Mouse (Mus musculus): ENCODE measurements around the gene Dusp15. TPM values are rescaled to one million over a fixed set of nuclear protein-coding genes. Genes with fewer than 3 reads are reported as not detected.

Dusp15 gene
- polyA plus RNA-seq, 1 experiment from 2014 or later: 0.75 TPM

DNA sequence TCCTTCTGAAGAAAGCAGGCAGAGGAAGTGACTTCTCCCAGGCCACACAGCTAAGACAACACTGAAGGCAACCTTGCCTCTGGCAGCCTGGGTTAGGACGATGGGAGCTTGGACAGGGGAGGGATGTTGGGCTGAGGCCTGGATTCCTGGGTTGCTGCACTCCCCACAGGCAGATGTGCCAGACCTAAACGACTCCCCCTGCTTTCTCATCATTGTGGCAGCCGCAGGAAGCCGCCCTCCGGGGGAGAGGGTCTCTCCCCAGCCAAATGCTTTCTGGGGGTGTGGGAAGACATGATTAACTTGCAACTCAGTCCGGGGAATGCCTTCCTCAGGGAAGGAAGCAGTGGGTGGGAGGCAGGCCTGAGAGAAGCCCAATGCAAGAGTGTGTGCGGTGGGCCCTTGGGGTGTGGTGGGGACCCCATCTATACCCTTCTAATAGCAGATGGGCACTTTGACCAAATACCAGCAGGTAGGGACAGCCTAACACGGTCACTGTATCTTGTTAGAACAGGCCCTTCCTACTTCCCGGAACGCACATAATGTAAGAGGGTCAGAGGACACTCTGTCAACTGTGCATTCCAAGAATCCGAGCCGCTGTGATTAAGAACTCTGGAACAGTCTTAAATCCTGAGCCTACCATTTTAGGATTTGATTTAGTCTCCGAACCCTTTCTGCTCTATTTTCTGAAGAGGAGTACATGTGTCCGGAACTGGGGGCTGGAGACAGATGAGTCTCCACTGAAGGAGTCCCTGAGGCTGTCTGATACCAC lies 23.1 kb downstream of the Dusp15 start:
- 52% methylated on average over 14 of the region's 14 CpGs for WGBS
- Histone ChIP-seq H3K9me3 (no peaks in the 10 kb centered on the region), H3K4me1 (peaks cover 36% of the 10 kb centered on the region), H3K36me3 (no peaks in the 10 kb centered on the region), H3K27me3 (no peaks in the 10 kb centered on the region; the same call in 1 of the 2 replicates), H3K4me2 (replicated peaks) (no peak overlapping the region), H3K4me3 (no peak overlapping the region), H3K9ac (0 out of 2 replicates have a peak overlapping the region, but pooled peaks have one; percentile 25), H3K27ac (no peak overlapping the region)
- ATAC-seq (ENCODE audit: low FRiP score, low read depth): no peak

DNA sequence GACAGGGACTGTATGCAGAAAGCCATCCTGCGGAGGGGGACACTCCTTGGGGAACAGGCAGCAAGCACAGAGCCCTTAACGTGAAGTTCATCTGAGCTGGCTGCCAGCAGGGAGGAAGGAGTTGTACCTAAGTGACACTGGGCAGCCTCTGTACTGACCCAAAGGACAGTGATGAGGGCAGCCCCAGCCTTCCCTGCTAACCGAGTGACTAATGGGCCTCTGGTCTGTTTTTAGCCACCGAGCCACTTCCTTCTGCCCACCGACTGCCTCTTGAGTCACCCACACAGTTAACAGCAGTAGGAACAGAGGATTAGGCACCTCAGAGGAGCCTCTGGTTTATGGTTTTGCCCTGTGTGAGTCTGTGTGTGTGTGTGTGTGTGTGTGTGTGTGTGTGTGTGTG lies 24.1 kb downstream of the Dusp15 start:
- peaks cover 32% of the 10 kb centered on the region for H3K4me1 ChIP-seq
- ATAC-seq (ENCODE audit: low FRiP score, low read depth): no peak

DNA sequence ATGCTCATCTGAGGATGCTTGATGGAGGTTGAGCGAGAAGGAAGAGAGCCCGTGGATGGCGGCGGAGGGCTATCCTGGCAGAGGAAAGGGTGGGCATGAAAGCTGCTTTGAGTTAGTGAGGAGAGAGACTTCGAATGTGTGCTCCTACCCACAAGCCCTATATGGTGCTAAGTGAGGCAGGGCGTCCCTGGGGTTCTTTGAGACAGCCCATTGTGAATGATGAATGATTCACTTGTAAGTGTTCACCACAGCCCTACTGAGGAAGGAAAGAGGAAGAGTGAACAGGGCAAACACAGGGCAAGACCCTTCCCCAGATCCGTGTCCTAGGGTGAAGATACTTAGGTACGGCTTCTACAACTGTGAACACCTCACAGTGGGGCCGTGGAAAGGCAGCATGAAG lies 24.6 kb downstream of the Dusp15 start:
- Histone ChIP-seq H3K4me2 (replicated peaks) (no peak overlapping the region), H3K4me1 (peaks cover 32% of the 10 kb centered on the region), H3K9me3 (no peaks in the 10 kb centered on the region), H3K9ac (no peak overlapping the region), H3K36me3 (no peaks in the 10 kb centered on the region), H3K27me3 (no peaks in the 10 kb centered on the region; the same call in 1 of the 2 replicates), H3K27ac (no peak overlapping the region), H3K4me3 (no peak overlapping the region)
- WGBS: 70% methylated on average over 9 of the region's 9 CpGs
- ATAC-seq (ENCODE audit: low FRiP score, low read depth): no peak

More for the DNA sequence above, 24.1 kb downstream of the Dusp15 start:
- WGBS: 36% methylated on average over 5 of the region's 5 CpGs
- Histone ChIP-seq H3K4me3 (no peak overlapping the region), H3K4me2 (replicated peaks) (no peak overlapping the region), H3K36me3 (no peaks in the 10 kb centered on the region), H3K27ac (no peak overlapping the region), H3K9me3 (no peaks in the 10 kb centered on the region), H3K9ac (no peak overlapping the region), H3K27me3 (no peaks in the 10 kb centered on the region; the same call in 1 of the 2 replicates)

DNA sequence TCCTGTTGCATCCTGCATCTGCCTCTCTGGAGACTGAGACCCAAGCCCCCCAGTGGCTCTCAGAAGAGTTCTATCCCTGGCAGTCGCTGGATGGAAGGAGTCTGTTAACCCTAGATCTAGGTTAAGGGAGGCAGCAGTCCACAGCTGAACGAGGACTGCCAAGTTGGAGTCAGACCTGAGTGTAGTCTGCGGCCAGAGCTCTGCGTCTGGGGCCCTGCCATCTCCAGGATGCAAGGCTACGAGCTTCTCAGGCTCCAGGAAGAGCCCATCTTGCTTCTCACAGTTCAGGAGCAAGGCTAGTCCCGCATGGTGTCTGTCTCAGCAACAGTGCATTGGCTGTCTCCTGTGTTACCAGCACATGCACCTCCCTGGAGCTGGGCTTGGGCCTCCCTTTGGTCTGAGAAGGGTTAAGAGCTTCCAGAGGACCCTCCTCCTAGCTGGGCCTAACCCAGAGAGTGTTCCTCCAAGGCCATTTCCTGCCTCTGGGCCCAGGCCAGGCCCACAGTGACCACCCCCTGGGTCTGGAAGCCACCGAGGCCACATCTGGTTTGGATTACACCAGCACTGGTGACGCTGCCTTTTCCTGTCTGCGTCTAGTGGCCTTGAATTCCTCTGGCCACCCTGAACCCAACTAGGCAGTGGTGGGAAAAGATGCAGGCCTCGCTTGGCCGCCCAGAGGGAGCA lies 26.2 kb downstream of the Dusp15 start:
- Histone ChIP-seq H3K27me3 (no peaks in the 10 kb centered on the region), H3K36me3 (no peaks in the 10 kb centered on the region), H3K4me2 (replicated peaks) (no peak overlapping the region), H3K9me3 (no peaks in the 10 kb centered on the region), H3K4me3 (no peak overlapping the region), H3K9ac (0 out of 2 replicates have a peak overlapping the region, but pooled peaks have one; percentile 26), H3K27ac (peak overlapping the region; percentile 6; the same call in 1 of the 2 replicates), H3K4me1 (peaks cover 30% of the 10 kb centered on the region)
- peak; percentile 57 for ATAC-seq (ENCODE audit: low FRiP score, low read depth)
- 23% methylated on average over 11 of the region's 11 CpGs for WGBS

DNA sequence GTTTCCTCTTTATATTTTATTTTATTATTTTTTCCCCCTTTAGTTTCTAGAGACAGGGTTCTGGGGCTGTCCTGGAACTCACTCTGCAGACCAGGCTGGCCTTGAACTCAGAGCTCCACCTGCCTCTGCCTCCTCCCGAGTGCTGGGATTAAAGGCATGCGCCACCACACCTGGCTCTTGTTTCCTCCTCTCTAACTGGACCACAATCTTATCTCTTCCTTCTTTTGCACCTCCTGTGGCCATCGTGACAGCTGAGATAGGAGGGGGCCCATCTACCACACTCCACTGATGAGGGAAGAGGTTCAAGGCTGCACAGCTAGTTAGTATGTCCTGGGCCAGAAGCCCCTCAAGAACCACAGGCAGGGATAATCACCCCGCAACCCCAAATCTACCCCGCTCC lies 27.0 kb downstream of the Dusp15 start:
- H3K27ac ChIP-seq: no peak overlapping the region
- WGBS: 79% methylated on average over 5 of the region's 5 CpGs

DNA sequence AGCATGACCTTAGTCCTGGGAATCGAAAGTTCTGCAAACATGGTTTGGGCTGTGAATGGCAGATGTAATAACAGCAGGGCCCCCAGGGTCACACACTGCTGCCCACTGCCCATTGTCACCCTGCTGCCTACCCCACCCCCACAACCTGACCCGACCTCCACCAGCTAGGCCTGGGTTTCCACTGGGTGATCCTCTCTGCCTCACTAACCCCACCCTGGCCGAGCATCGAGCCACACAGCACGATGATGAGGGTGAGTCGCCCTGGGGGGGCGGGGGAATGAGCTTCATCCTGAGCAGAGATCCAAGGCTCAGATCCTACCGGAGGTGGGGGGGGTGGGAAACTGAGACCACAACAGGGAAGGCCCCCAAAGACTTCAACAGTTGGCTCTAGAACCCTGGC lies 27.4 kb downstream of the Dusp15 start:
- Histone ChIP-seq H3K9ac (no peak overlapping the region), H3K4me1 (peaks cover 24% of the 10 kb centered on the region), H3K4me2 (replicated peaks) (no peak overlapping the region), H3K36me3 (no peaks in the 10 kb centered on the region), H3K27ac (no peak overlapping the region), H3K9me3 (no peaks in the 10 kb centered on the region), H3K4me3 (no peak overlapping the region), H3K27me3 (no peaks in the 10 kb centered on the region)
- no peak for ATAC-seq (ENCODE audit: low FRiP score, low read depth)
- 73% methylated on average over 8 of the region's 8 CpGs for WGBS

More for the DNA sequence above, 27.0 kb downstream of the Dusp15 start:
- no peaks in the 10 kb centered on the region for H3K36me3 ChIP-seq
- H3K9me3 ChIP-seq: no peaks in the 10 kb centered on the region
- no peak overlapping the region for H3K4me3 ChIP-seq
- H3K4me1 ChIP-seq: peaks cover 24% of the 10 kb centered on the region
- no peaks in the 10 kb centered on the region for H3K27me3 ChIP-seq
- ATAC-seq (ENCODE audit: low FRiP score, low read depth): no peak
- H3K4me2 ChIP-seq (replicated peaks): no peak overlapping the region
- no peak overlapping the region for H3K9ac ChIP-seq

DNA sequence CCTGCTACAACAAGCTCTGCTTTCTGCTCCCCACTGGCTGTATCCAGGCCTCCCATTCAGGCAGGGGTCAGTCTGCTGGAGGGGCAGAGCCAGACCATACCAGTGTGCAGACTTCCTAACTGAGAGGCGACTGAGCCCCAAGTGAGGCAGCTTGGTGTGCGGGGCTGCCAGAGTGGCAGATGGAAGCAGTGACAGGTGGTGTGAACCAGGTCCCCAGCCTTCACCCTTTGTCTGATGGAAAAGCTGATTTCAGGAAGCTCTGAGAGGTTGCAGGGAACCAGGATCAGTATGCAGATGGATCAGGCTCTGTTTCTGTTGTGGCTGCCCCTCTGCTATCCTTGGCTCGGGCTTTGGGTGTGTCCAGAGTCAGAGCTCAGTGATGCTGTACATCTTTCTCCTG lies 27.9 kb downstream of the Dusp15 start:
- Histone ChIP-seq H3K36me3 (no peaks in the 10 kb centered on the region), H3K27ac (no peak overlapping the region)

DNA sequence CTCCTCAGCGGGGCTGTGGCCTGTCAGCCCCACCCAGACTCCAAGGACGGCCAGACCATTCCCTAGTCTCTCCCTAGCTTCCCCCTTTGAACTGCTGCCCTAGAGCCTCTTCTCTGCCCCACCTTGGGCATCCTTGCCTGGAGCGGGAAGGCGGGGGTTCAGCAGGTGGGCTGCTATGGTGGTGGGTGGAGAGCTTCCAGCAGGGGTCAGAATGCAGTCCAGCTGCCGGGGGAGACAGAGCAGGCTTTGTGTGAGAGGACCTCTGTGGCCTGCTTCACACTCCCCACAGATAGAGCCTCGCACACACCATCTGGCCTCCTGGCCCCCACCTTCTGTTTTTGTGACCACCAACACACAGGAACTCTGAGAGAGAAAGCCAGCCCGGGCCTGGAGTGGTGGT lies 29.1 kb downstream of the Dusp15 start:
- Histone ChIP-seq H3K36me3 (no peaks in the 10 kb centered on the region), H3K9ac (no peak overlapping the region), H3K27ac (no peak overlapping the region), H3K4me2 (replicated peaks) (no peak overlapping the region), H3K9me3 (no peaks in the 10 kb centered on the region), H3K4me1 (peaks cover 24% of the 10 kb centered on the region), H3K27me3 (no peaks in the 10 kb centered on the region), H3K4me3 (no peak overlapping the region)
- no peak for ATAC-seq (ENCODE audit: low FRiP score, low read depth)
- WGBS: 25% methylated on average over 7 of the region's 7 CpGs

More for the DNA sequence above, 27.9 kb downstream of the Dusp15 start:
- no peak overlapping the region for H3K9ac ChIP-seq
- ATAC-seq (ENCODE audit: low FRiP score, low read depth): no peak
- H3K4me2 ChIP-seq (replicated peaks): no peak overlapping the region
- H3K4me1 ChIP-seq: peaks cover 24% of the 10 kb centered on the region
- no peaks in the 10 kb centered on the region for H3K27me3 ChIP-seq
- H3K9me3 ChIP-seq: no peaks in the 10 kb centered on the region
- 77% methylated on average over 3 of the region's 3 CpGs for WGBS
- no peak overlapping the region for H3K4me3 ChIP-seq

DNA sequence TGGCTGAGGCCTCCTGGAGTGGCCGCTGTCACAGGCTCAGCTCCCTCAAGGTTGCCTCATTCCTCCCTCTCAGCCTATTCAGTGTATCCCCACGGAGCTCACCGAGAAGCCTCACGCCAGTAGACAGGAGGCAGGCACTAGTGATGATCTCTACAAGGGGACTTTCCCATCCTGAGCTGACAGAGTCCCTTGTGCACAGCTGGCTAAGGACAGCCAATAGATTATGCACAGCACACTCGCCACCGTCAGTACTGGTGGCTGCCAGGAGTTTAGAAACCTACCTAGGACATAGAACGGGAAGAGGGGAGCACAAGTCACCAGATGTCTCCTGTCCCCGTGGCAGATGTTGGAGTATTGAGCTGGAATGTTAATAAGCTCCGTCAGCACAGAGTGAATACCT lies 33.8 kb downstream of the Dusp15 start:
- 45% methylated on average over 9 of the region's 9 CpGs for WGBS
- Histone ChIP-seq H3K9ac (no peak overlapping the region), H3K4me2 (replicated peaks) (no peak overlapping the region), H3K36me3 (no peaks in the 10 kb centered on the region), H3K27me3 (peaks cover 15% of the 10 kb centered on the region), H3K27ac (no peak overlapping the region), H3K4me1 (peaks cover 6% of the 10 kb centered on the region), H3K4me3 (no peak overlapping the region), H3K9me3 (no peaks in the 10 kb centered on the region)
- no peak for ATAC-seq (ENCODE audit: low FRiP score, low read depth)

DNA sequence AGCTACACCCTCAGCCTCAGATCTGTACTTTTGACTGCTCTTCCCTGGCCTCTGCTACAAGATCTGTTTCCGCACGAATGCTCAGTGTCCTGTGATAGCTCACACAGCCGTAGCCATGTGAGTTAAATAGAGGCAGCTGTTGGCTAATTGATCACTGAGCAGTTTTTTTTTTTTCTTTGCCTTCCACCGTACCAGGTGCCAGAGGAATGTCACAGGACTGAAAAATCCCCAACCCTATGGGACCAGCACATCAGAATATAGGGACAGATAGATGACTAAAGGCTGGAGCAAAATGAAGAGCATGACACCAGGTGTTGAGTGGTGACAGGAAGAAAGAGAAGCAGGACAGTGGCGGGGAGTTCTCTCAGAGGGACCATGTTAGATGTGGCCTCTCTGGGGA lies 35.4 kb downstream of the Dusp15 start:
- H3K27ac ChIP-seq: no peak overlapping the region
- no peak overlapping the region for H3K4me3 ChIP-seq
- H3K27me3 ChIP-seq: peaks cover 30% of the 10 kb centered on the region
- H3K4me2 ChIP-seq (replicated peaks): no peak overlapping the region
- no peak for ATAC-seq (ENCODE audit: low FRiP score, low read depth)
- H3K36me3 ChIP-seq: no peaks in the 10 kb centered on the region
- WGBS: 30% methylated on average over 5 of the region's 5 CpGs
- no peak overlapping the region for H3K9ac ChIP-seq
- no peaks in the 10 kb centered on the region for H3K9me3 ChIP-seq
- peaks cover 6% of the 10 kb centered on the region for H3K4me1 ChIP-seq

DNA sequence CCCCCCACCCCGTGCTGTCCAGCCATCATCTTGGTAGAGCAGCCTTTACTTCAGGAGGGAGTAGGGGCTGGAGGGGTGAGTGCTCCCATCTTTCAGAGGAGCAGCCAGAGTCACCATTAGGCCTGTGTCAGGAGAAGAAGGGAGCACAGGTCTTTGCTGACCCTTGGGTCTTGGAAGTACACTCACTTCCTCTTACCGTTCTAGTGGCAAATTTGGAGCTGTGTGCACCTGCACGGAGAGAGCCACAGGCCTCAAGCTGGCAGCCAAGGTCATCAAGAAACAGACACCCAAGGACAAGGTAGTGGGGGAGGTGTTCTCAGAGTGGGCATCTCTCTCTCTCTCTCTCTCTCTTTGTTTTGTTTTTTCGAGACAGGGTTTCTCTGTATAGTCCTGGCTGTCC lies 36.0 kb downstream of the Dusp15 start:
- Histone ChIP-seq H3K27ac (no peak overlapping the region), H3K36me3 (no peaks in the 10 kb centered on the region), H3K9me3 (no peaks in the 10 kb centered on the region), H3K4me1 (peaks cover 6% of the 10 kb centered on the region), H3K4me2 (replicated peaks) (no peak overlapping the region), H3K9ac (no peak overlapping the region), H3K4me3 (no peak overlapping the region), H3K27me3 (peaks cover 37% of the 10 kb centered on the region)
- no peak for ATAC-seq (ENCODE audit: low FRiP score, low read depth)
- WGBS: 73% methylated on average over 4 of the region's 4 CpGs

DNA sequence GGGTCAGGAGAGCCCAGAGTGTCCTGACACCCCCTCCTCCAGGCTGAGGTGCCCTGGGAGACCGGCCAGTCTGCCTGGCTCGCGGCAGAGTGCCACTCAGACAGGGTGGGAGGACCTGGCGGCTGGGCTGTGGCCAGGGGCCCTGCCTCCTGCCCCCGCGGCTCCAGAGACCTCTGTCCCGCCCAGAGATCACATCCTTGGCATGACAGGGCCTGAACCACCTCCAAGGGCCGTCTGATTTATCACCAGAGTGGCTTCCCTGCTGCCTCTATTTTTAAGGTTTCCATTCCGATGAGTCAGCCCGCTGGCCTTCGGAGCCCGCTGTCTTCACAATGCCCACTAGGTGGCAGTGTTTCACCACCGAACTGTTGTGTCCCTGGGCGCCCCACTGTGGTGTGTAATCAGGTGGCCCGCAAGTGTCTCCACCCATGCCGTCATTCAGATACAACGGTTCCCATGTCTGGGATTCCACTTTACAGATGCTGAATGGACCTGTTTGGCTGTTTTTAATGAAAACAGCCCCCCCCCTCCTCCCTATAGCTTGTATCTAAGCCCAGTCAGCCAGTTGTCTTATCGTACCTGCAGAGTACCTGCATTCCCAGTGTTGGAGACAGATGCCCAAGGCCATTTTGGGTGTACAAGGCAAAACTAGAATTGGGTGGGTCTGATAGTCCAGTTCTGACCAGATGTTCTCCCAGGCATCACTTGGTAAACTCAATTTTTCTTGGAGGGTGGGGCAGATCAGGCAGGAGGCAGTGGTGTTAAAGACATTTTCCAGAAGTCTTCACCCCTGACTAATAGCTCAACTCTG lies 37.0 kb downstream of the Dusp15 start:
- Histone ChIP-seq H3K36me3 (no peaks in the 10 kb centered on the region), H3K4me1 (peaks cover 6% of the 10 kb centered on the region), H3K9me3 (no peaks in the 10 kb centered on the region), H3K4me3 (peak overlapping the region; percentile 15), H3K9ac (no peak overlapping the region), H3K27ac (no peak overlapping the region), H3K4me2 (replicated peaks) (peak overlapping the region; percentile 54), H3K27me3 (peaks cover 42% of the 10 kb centered on the region)
- 3% methylated on average over 18 of the region's 18 CpGs for WGBS
- ATAC-seq (ENCODE audit: low FRiP score, low read depth): peak; percentile 52

Measured in limb, embryonic 13.5 days (tissue).